Mouse (Mus musculus) spleen, adult 2 months (tissue): ENCODE results near the gene Higd2a. TPM values are rescaled to one million over a fixed set of nuclear protein-coding genes. Genes with fewer than 3 reads are reported as not detected.
"Not testable (repeated sequence)": the region's sequence is repeated elsewhere in the genome, so short reads cannot be mapped to it uniquely, and the experiment has no call there.

Experiments used
- DNase-seq, 2 experiments: peaks; one replicate each; pipeline versions ENCODE4 v3.0.0 to v3.0.0-alpha.2; 2012 to 2021; ENCODE audit warnings: low spot score in 2 of 2, low read depth in 1 of 2
- H3K27ac ChIP-seq: fragments of 200-500 bp; 2 replicates; pipeline ENCODE4 v1.5.1; 2012; ENCODE audit warnings: low read length, inconsistent platforms; ENCODE audit not compliant: insufficient read depth
- H3K27me3 ChIP-seq: fragments of 200-500 bp; 2 replicates; pipeline ENCODE4 v1.6.1; 2012; ENCODE audit warnings: mild to moderate bottlenecking, moderate library complexity, low read length, inconsistent platforms; ENCODE audit not compliant: control insufficient read depth, insufficient read depth
- H3K36me3 ChIP-seq: fragments of 200-500 bp; 2 replicates; pipeline ENCODE4 v1.6.1; 2012; ENCODE audit warnings: mild to moderate bottlenecking, low read length, inconsistent platforms; ENCODE audit not compliant: control insufficient read depth, insufficient read depth
- H3K4me1 ChIP-seq: fragments of 200-500 bp; 2 replicates; pipeline ENCODE4 v1.6.1; 2011; ENCODE audit warnings: inconsistent platforms; ENCODE audit not compliant: control insufficient read depth, insufficient read depth, insufficient read length
- H3K4me3 ChIP-seq: fragments of 200-500 bp; 2 replicates; pipeline ENCODE4 v1.5.1; 2011; ENCODE audit warnings: mild to moderate bottlenecking, inconsistent platforms; ENCODE audit not compliant: insufficient read depth, insufficient read length; ENCODE audit errors: extremely low read depth
- CTCF ChIP-seq: fragments of 200-500 bp; IDR thresholded peaks from 2 replicates; pipeline ENCODE4 v1.5.1; 2011; ENCODE audit warnings: mild to moderate bottlenecking, inconsistent platforms; ENCODE audit not compliant: insufficient read depth, insufficient read length, insufficient replicate concordance; ENCODE audit errors: extremely low read depth
- POLR2A ChIP-seq: fragments of 200-500 bp; IDR thresholded peaks from 2 replicates; pipeline ENCODE4 v1.6.1; 2011; ENCODE audit warnings: low read depth, low read length, inconsistent platforms
- WGBS: fragments of 180-500 bp; shearing (Covaris S2); methylation state at CpG from one replicate; pipeline ENCODE4 v1.1.7; 2018; 5-methylcytosine and 5-hydroxymethylcytosine counted together
- polyA plus RNA-seq: library from polyadenylated mRNA; depleted of rRNA; stranded (reverse); fragments of >200 nt; gene quantifications from 2 replicates; pipeline ENCODE4 v1.2.3, GENCODE M21; 2012

The Higd2a gene
- polyA plus RNA-seq, 1 experiment, result 68.3 TPM

- Histone ChIP-seq H3K4me3 (no peak overlapping the region), H3K27ac (no peak overlapping the region), H3K36me3 (no peaks in the 10 kb centered on the region; the same call in 1 of the 2 replicates), H3K27me3 (no peaks in the 10 kb centered on the region), H3K4me1 (0 out of 2 replicates have a peak, but pooled peaks cover 2% of the 10 kb centered on the region)
- no peak for DNase-seq
- TF ChIP-seq CTCF (no peak), POLR2A (no peak)
- WGBS, result 84% methylated on average over 5 of the region's 5 CpGs
Observed at GRCm38 (mm10) chr13:54607204-54607603, 17.2 kb downstream of the Higd2a start.

GRCm38 (mm10) chr13:54608002-54608401, 18.0 kb downstream of the Higd2a start:
- DNase-seq, result no peak
- no peak for TF ChIP-seq CTCF
- TF ChIP-seq POLR2A, result no peak
- H3K36me3 ChIP-seq, result no peaks in the 10 kb centered on the region; the same call in 1 of the 2 replicates
- 94% methylated on average over 3 of the region's 3 CpGs for WGBS
- H3K4me1 ChIP-seq, result 0 out of 2 replicates have a peak, but pooled peaks cover 2% of the 10 kb centered on the region
- no peaks in the 10 kb centered on the region for H3K27me3 ChIP-seq
- no peak overlapping the region for H3K4me3 ChIP-seq
- H3K27ac ChIP-seq, result no peak overlapping the region

- TF ChIP-seq POLR2A (no peak), CTCF (no peak)
- Histone ChIP-seq H3K4me3 (no peak overlapping the region), H3K27me3 (no peaks in the 10 kb centered on the region), H3K27ac (no peak overlapping the region), H3K36me3 (no peaks in the 10 kb centered on the region; the same call in 1 of the 2 replicates), H3K4me1 (0 out of 2 replicates have a peak, but pooled peaks cover 2% of the 10 kb centered on the region)
- no peak for DNase-seq
- WGBS, result 92% methylated on average over 8 of the region's 8 CpGs
Observed at GRCm38 (mm10) chr13:54608666-54609065, 18.7 kb downstream of the Higd2a start.

GRCm38 (mm10) chr13:54609301-54609700, 19.3 kb downstream of the Higd2a start:
- TF ChIP-seq POLR2A, result no peak
- Histone ChIP-seq H3K36me3 (no peaks in the 10 kb centered on the region; the same call in 1 of the 2 replicates), H3K4me1 (0 out of 2 replicates have a peak, but pooled peaks cover 2% of the 10 kb centered on the region), H3K27me3 (no peaks in the 10 kb centered on the region), H3K4me3 (no peak overlapping the region), H3K27ac (no peak overlapping the region)
- WGBS, result 89% methylated on average over 1 of the region's 1 CpGs
- DNase-seq, result no peak

- H3K36me3 ChIP-seq, result no peaks in the 10 kb centered on the region; the same call in 1 of the 2 replicates
- DNase-seq, result no peak
- TF ChIP-seq POLR2A (no peak), CTCF (no peak)
- H3K4me3 ChIP-seq, result peak overlapping the region; percentile 77
- H3K4me1 ChIP-seq, result 0 out of 2 replicates have a peak, but pooled peaks cover 2% of the 10 kb centered on the region
- H3K27ac ChIP-seq, result peak overlapping the region; percentile 17
- WGBS, result 31% methylated on average over 13 of the region's 13 CpGs
- no peaks in the 10 kb centered on the region for H3K27me3 ChIP-seq
Observed at GRCm38 (mm10) chr13:54610613-54610971, 20.6 kb downstream of the Higd2a start.

- Histone ChIP-seq H3K4me1 (0 out of 2 replicates have a peak, but pooled peaks cover 2% of the 10 kb centered on the region), H3K36me3 (no peaks in the 10 kb centered on the region; the same call in 1 of the 2 replicates), H3K27me3 (no peaks in the 10 kb centered on the region), H3K4me3 (peak within 1 kb of the TSS; percentile 77), H3K27ac (peak within 1 kb of the TSS; percentile 17)
- 1% methylated on average over 65 of the region's 66 CpGs for WGBS
- TF ChIP-seq POLR2A, result no peak
- no peak for TF ChIP-seq CTCF
- peak in 1 of 2 experiments; percentile 77 for DNase-seq
Observed at GRCm38 (mm10) chr13:54610972-54611754, 21.2 kb downstream of the Higd2a start, which contains the start of gene Cltb. TSS of gene Cltb (minus strand) at chr13:54611344.

GRCm38 (mm10) chr13:54613141-54613540, 23.1 kb downstream of the Higd2a start:
- not testable (repeated sequence) for H3K27me3 ChIP-seq, H3K4me3 ChIP-seq, DNase-seq, H3K4me1 ChIP-seq, H3K27ac ChIP-seq, H3K36me3 ChIP-seq
- 75% methylated on average over 8 of the region's 8 CpGs for WGBS
